Mouse (Mus musculus): ENCODE measurements around the gene Hoxd4. TPM values are rescaled to one million over a fixed set of nuclear protein-coding genes. Genes with fewer than 3 reads are reported as not detected.
A peak's percentile ranks its signal among the peaks of the same experiment; 100 is the strongest.

Hoxd4 gene
- polyA plus RNA-seq, 1 experiment from 2014 or later: not detected

- H3K9ac ChIP-seq (ENCODE audit: low read depth, low read length): no peak overlapping the region
- peaks cover 2% of the 10 kb centered on the region; the same call in 1 of the 2 replicates for H3K4me1 ChIP-seq (ENCODE audit: control insufficient read depth, low read depth, low read length)
- ATAC-seq (ENCODE audit: low read depth): no peak
- H3K27me3 ChIP-seq (ENCODE audit: control insufficient read depth, insufficient read depth, low read depth, low read length): peaks cover 96% of the 10 kb centered on the region
- 5% methylated on average over 26 of the region's 26 CpGs for WGBS (ENCODE audit: insufficient replicate concordance)
- no peak overlapping the region for H3K27ac ChIP-seq (ENCODE audit: low read length)
- H3K4me3 ChIP-seq (ENCODE audit: low read depth, low read length): no peak overlapping the region
- H3K4me2 ChIP-seq (ENCODE audit: low read depth, low read length): no peak overlapping the region
- H3K9me3 ChIP-seq (replicated peaks; ENCODE audit: control insufficient read depth, low read length): no peaks in the 10 kb centered on the region
- H3K36me3 ChIP-seq (ENCODE audit: control insufficient read depth, insufficient read depth): no peaks in the 10 kb centered on the region
These were observed 7.9 kb upstream of the Hoxd4 start for GRCm38 (mm10) chr2:74703720-74704392.

GRCm38 (mm10) chr2:74704393-74704998, 7.2 kb upstream of the Hoxd4 start, which contains the start of gene Hoxd8:
Hoxd8 (plus strand) TSS chr2:74704615.
- 3% methylated on average over 37 of the region's 52 CpGs for WGBS (ENCODE audit: insufficient replicate concordance)
- no peak within 1 kb of the TSS for H3K9ac ChIP-seq (ENCODE audit: low read depth, low read length)
- peak within 1 kb of the TSS; percentile 46 for H3K4me3 ChIP-seq (ENCODE audit: low read depth, low read length)
- H3K4me2 ChIP-seq (ENCODE audit: low read depth, low read length): peak within 1 kb of the TSS; percentile 53
- H3K4me1 ChIP-seq (ENCODE audit: control insufficient read depth, low read depth, low read length): peaks cover 2% of the 10 kb centered on the region; the same call in 1 of the 2 replicates
- H3K36me3 ChIP-seq (ENCODE audit: control insufficient read depth, insufficient read depth): no peaks in the 10 kb centered on the region
- H3K27me3 ChIP-seq (ENCODE audit: control insufficient read depth, insufficient read depth, low read depth, low read length): peaks cover 95% of the 10 kb centered on the region
- no peaks in the 10 kb centered on the region for H3K9me3 ChIP-seq (replicated peaks; ENCODE audit: control insufficient read depth, low read length)
- no peak within 1 kb of the TSS for H3K27ac ChIP-seq (ENCODE audit: low read length)
- ATAC-seq (ENCODE audit: low read depth): no peak

GRCm38 (mm10) chr2:74704999-74705466, 6.7 kb upstream of the Hoxd4 start:
- H3K9ac ChIP-seq (ENCODE audit: low read depth, low read length): no peak overlapping the region
- no peaks in the 10 kb centered on the region for H3K9me3 ChIP-seq (replicated peaks; ENCODE audit: control insufficient read depth, low read length)
- peak overlapping the region; percentile 53 for H3K4me2 ChIP-seq (ENCODE audit: low read depth, low read length)
- WGBS (ENCODE audit: insufficient replicate concordance): 0% methylated on average over 41 of the region's 66 CpGs
- peak overlapping the region; percentile 46 for H3K4me3 ChIP-seq (ENCODE audit: low read depth, low read length)
- H3K27me3 ChIP-seq (ENCODE audit: control insufficient read depth, insufficient read depth, low read depth, low read length): peaks cover 95% of the 10 kb centered on the region
- no peaks in the 10 kb centered on the region for H3K36me3 ChIP-seq (ENCODE audit: control insufficient read depth, insufficient read depth)
- H3K27ac ChIP-seq (ENCODE audit: low read length): no peak overlapping the region
- H3K4me1 ChIP-seq (ENCODE audit: control insufficient read depth, low read depth, low read length): peaks cover 2% of the 10 kb centered on the region; the same call in 1 of the 2 replicates
- ATAC-seq (ENCODE audit: low read depth): no peak

- H3K4me2 ChIP-seq (ENCODE audit: low read depth, low read length): peak overlapping the region; percentile 53
- peak overlapping the region; percentile 46 for H3K4me3 ChIP-seq (ENCODE audit: low read depth, low read length)
- WGBS (ENCODE audit: insufficient replicate concordance): 1% methylated on average over 37 of the region's 85 CpGs
- H3K9ac ChIP-seq (ENCODE audit: low read depth, low read length): no peak overlapping the region
- H3K36me3 ChIP-seq (ENCODE audit: control insufficient read depth, insufficient read depth): no peaks in the 10 kb centered on the region
- H3K9me3 ChIP-seq (replicated peaks; ENCODE audit: control insufficient read depth, low read length): no peaks in the 10 kb centered on the region
- H3K4me1 ChIP-seq (ENCODE audit: control insufficient read depth, low read depth, low read length): peaks cover 2% of the 10 kb centered on the region; the same call in 1 of the 2 replicates
- no peak for ATAC-seq (ENCODE audit: low read depth)
- H3K27me3 ChIP-seq (ENCODE audit: control insufficient read depth, insufficient read depth, low read depth, low read length): peaks cover 95% of the 10 kb centered on the region
- H3K27ac ChIP-seq (ENCODE audit: low read length): no peak overlapping the region
These were observed 6.2 kb upstream of the Hoxd4 start for GRCm38 (mm10) chr2:74705467-74706089.

GRCm38 (mm10) chr2:74706393-74706960, 5.3 kb upstream of the Hoxd4 start:
- WGBS (ENCODE audit: insufficient replicate concordance): 4% methylated on average over 13 of the region's 13 CpGs
- H3K4me1 ChIP-seq (ENCODE audit: control insufficient read depth, low read depth, low read length): peaks cover 2% of the 10 kb centered on the region; the same call in 1 of the 2 replicates
- no peak overlapping the region for H3K4me2 ChIP-seq (ENCODE audit: low read depth, low read length)
- H3K9ac ChIP-seq (ENCODE audit: low read depth, low read length): no peak overlapping the region
- no peaks in the 10 kb centered on the region for H3K9me3 ChIP-seq (replicated peaks; ENCODE audit: control insufficient read depth, low read length)
- no peak overlapping the region for H3K27ac ChIP-seq (ENCODE audit: low read length)
- no peak for ATAC-seq (ENCODE audit: low read depth)
- peaks cover 95% of the 10 kb centered on the region for H3K27me3 ChIP-seq (ENCODE audit: control insufficient read depth, insufficient read depth, low read depth, low read length)
- H3K36me3 ChIP-seq (ENCODE audit: control insufficient read depth, insufficient read depth): no peaks in the 10 kb centered on the region
- H3K4me3 ChIP-seq (ENCODE audit: low read depth, low read length): no peak overlapping the region

- Histone ChIP-seq H3K4me3 (ENCODE audit: low read depth, low read length) (no peak overlapping the region), H3K27me3 (ENCODE audit: control insufficient read depth, insufficient read depth, low read depth, low read length) (peaks cover 96% of the 10 kb centered on the region), H3K9ac (ENCODE audit: low read depth, low read length) (no peak overlapping the region), H3K4me1 (ENCODE audit: control insufficient read depth, low read depth, low read length) (peaks cover 2% of the 10 kb centered on the region; the same call in 1 of the 2 replicates), H3K27ac (ENCODE audit: low read length) (no peak overlapping the region), H3K36me3 (ENCODE audit: control insufficient read depth, insufficient read depth) (no peaks in the 10 kb centered on the region), H3K9me3 (replicated peaks; ENCODE audit: control insufficient read depth, low read length) (no peaks in the 10 kb centered on the region), H3K4me2 (ENCODE audit: low read depth, low read length) (no peak overlapping the region)
- WGBS (ENCODE audit: insufficient replicate concordance): 19% methylated on average over 7 of the region's 7 CpGs
- ATAC-seq (ENCODE audit: low read depth): no peak
These were observed 4.1 kb upstream of the Hoxd4 start for GRCm38 (mm10) chr2:74707599-74707998.

- Histone ChIP-seq H3K4me1 (ENCODE audit: control insufficient read depth, low read depth, low read length) (peaks cover 2% of the 10 kb centered on the region; the same call in 1 of the 2 replicates), H3K9me3 (replicated peaks; ENCODE audit: control insufficient read depth, low read length) (no peaks in the 10 kb centered on the region), H3K27ac (ENCODE audit: low read length) (no peak overlapping the region), H3K27me3 (ENCODE audit: control insufficient read depth, insufficient read depth, low read depth, low read length) (peaks cover 96% of the 10 kb centered on the region), H3K4me3 (ENCODE audit: low read depth, low read length) (no peak overlapping the region), H3K9ac (ENCODE audit: low read depth, low read length) (no peak overlapping the region), H3K36me3 (ENCODE audit: control insufficient read depth, insufficient read depth) (no peaks in the 10 kb centered on the region), H3K4me2 (ENCODE audit: low read depth, low read length) (no peak overlapping the region)
- 26% methylated on average over 4 of the region's 4 CpGs for WGBS (ENCODE audit: insufficient replicate concordance)
- no peak for ATAC-seq (ENCODE audit: low read depth)
These were observed 3.1 kb upstream of the Hoxd4 start for GRCm38 (mm10) chr2:74708676-74709075.

- H3K27me3 ChIP-seq (ENCODE audit: control insufficient read depth, insufficient read depth, low read depth, low read length): peaks cover 96% of the 10 kb centered on the region
These were observed 2.0 kb upstream of the Hoxd4 start for GRCm38 (mm10) chr2:74709465-74710419.

More at GRCm38 (mm10) chr2:74709465-74710419, 2.0 kb upstream of the Hoxd4 start:
- no peak overlapping the region for H3K27ac ChIP-seq (ENCODE audit: low read length)
- ATAC-seq (ENCODE audit: low read depth): no peak
- 12% methylated on average over 5 of the region's 5 CpGs for WGBS (ENCODE audit: insufficient replicate concordance)
- no peak overlapping the region for H3K4me2 ChIP-seq (ENCODE audit: low read depth, low read length)
- H3K9ac ChIP-seq (ENCODE audit: low read depth, low read length): no peak overlapping the region
- no peaks in the 10 kb centered on the region for H3K36me3 ChIP-seq (ENCODE audit: control insufficient read depth, insufficient read depth)
- no peaks in the 10 kb centered on the region for H3K9me3 ChIP-seq (replicated peaks; ENCODE audit: control insufficient read depth, low read length)
- peaks cover 2% of the 10 kb centered on the region; the same call in 1 of the 2 replicates for H3K4me1 ChIP-seq (ENCODE audit: control insufficient read depth, low read depth, low read length)
- no peak overlapping the region for H3K4me3 ChIP-seq (ENCODE audit: low read depth, low read length)
